Mouse (Mus musculus): ENCODE results near the gene Sema4d. TPM values are rescaled to one million over a fixed set of nuclear protein-coding genes. Genes with fewer than 3 reads are reported as not detected.

Gene Sema4d
- polyA plus RNA-seq, 1 experiment from 2014 or later: 6.7 TPM

DNA sequence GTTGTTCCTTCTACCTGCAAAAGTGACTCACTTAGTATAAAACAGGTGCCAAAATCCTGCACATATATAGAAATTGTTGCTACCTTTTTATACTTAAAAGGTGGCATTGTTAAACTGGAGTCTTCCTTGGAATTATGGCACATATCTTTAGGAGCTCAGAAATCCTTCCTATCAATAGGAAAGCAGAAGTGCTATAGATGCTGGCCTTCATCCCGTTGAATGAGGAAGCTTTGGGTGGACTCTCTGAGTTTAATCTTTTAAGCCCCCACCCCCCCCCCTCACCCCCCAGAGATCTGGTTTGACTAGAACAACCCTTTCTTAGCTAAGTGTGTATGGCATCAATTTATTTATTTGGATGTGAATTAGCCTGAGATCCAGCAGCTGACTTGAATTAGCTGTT, 143.8 kb downstream of the Sema4d start:
- ATAC-seq (ENCODE audit: low FRiP score, low TSS enrichment) (no peak), DNase-seq (ENCODE audit: low spot score) (no peak)
- no peak overlapping the region for H3K4me2 ChIP-seq (replicated peaks; ENCODE audit: low read depth)
- no peak overlapping the region for H3K9ac ChIP-seq (ENCODE audit: low read length)
- H3K4me3 ChIP-seq (ENCODE audit: low read depth, low read length): no peak overlapping the region
- TF ChIP-seq EP300 (optimal IDR thresholded peaks at IDR 0.05) (no peak), CTCF (IDR thresholded peaks at IDR 0.05; ENCODE audit: low read depth) (no peak)
- WGBS: 38% methylated on average over 1 of the region's 1 CpGs
- 0 out of 2 replicates have a peak, but pooled peaks cover 4% of the 10 kb centered on the region for H3K36me3 ChIP-seq (ENCODE audit: control insufficient read depth, insufficient read depth, low read length)
- no peak overlapping the region for H3K27ac ChIP-seq (replicated peaks)
- H3K27me3 ChIP-seq (ENCODE audit: control insufficient read depth, insufficient read depth, low read length): no peaks in the 10 kb centered on the region
- H3K4me1 ChIP-seq (replicated peaks; ENCODE audit: control insufficient read depth, insufficient read depth): no peaks in the 10 kb centered on the region
- H3K9me3 ChIP-seq (ENCODE audit: control insufficient read depth, low read length): no peaks in the 10 kb centered on the region

DNA sequence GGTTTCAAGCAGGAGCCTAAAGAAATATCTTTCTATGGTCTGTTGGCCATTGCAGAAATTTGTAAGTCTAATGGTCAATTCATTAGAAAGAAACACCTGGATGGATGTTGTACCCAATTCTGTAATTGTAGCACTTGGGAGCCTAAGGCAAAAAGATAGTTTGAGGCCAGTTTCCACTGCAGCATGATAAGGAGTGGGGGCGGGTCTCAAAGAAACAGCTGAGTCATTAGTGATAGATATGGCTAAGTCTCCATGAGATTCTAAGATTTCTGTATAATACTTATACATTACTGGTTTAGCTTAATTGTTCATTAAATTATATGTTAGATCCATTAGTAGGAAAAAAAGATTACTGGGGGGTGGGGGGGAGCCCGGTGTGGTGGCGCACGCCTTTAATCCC, 145.3 kb downstream of the Sema4d start:
- H3K4me3 ChIP-seq (ENCODE audit: low read depth, low read length): no peak overlapping the region
- TF ChIP-seq CTCF (IDR thresholded peaks at IDR 0.05; ENCODE audit: low read depth) (no peak), EP300 (optimal IDR thresholded peaks at IDR 0.05) (no peak)
- H3K9me3 ChIP-seq (ENCODE audit: control insufficient read depth, low read length): no peaks in the 10 kb centered on the region
- H3K27ac ChIP-seq (replicated peaks): no peak overlapping the region
- H3K27me3 ChIP-seq (ENCODE audit: control insufficient read depth, insufficient read depth, low read length): no peaks in the 10 kb centered on the region
- H3K4me2 ChIP-seq (replicated peaks; ENCODE audit: low read depth): no peak overlapping the region
- no peaks in the 10 kb centered on the region for H3K36me3 ChIP-seq (ENCODE audit: control insufficient read depth, insufficient read depth, low read length)
- no peak overlapping the region for H3K9ac ChIP-seq (ENCODE audit: low read length)
- WGBS: 78% methylated on average over 4 of the region's 4 CpGs
- DNase-seq (ENCODE audit: low spot score) (peak; percentile 17), ATAC-seq (ENCODE audit: low FRiP score, low TSS enrichment) (no peak)
- H3K4me1 ChIP-seq (replicated peaks; ENCODE audit: control insufficient read depth, insufficient read depth): no peaks in the 10 kb centered on the region

DNA sequence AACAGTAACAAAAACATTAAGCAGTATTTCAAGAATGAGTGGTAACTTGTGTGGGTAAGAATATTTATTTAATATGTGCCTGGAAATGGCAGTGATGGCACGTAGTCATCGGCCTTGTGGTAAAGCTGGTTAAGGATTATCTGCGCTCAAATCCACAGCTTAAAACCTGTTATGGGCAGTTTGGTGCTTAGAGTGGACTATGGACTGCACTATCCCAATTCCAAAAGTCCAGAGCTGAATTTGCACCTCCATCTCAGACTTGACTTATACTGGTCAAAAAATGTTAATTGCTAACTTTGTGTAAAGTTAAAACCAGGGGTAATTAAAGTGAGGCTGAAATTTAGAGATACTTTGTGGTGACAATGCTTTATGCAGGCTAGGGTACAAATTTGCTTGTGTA, 145.8 kb downstream of the Sema4d start:
- no peak overlapping the region for H3K9ac ChIP-seq (ENCODE audit: low read length)

DNA sequence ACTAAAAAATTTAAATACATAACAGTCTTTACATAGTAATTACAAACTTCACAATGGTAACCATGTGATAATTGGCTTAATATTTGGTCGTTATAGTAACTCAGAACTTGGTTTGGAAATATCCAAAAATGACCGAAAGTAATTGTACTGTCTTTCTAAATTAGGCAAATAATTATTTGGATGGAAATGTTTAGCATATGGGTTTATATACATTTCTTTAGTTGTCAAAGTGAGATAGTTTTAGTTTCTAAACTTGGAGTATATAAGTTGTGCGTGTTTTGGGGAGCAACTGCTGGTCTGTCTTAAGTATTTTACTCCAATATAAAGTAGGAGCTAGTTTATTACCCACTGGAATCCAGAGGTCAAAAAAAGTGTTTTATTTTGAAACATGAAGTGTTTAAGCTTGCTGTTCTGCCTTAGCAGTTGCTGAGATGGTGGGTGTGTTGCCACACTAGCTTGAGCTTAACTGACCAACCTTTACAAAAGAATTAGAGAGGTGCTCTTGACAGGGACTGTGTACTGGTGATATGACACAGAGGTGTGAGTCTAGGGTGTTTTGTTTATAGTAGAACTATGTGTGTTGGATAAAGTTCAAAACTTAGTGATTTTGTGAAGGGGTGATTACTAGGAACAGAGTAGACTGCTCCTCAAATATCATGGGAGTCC, 147.1 kb downstream of the Sema4d start:
- Histone ChIP-seq H3K9me3 (ENCODE audit: control insufficient read depth, low read length) (no peaks in the 10 kb centered on the region), H3K4me2 (replicated peaks; ENCODE audit: low read depth) (peak overlapping the region; percentile 77), H3K4me3 (ENCODE audit: low read depth, low read length) (peak overlapping the region; percentile 74), H3K27me3 (ENCODE audit: control insufficient read depth, insufficient read depth, low read length) (no peaks in the 10 kb centered on the region), H3K9ac (ENCODE audit: low read length) (no peak overlapping the region), H3K4me1 (replicated peaks; ENCODE audit: control insufficient read depth, insufficient read depth) (no peaks in the 10 kb centered on the region), H3K27ac (replicated peaks) (no peak overlapping the region), H3K36me3 (ENCODE audit: control insufficient read depth, insufficient read depth, low read length) (no peaks in the 10 kb centered on the region)
- TF ChIP-seq EP300 (optimal IDR thresholded peaks at IDR 0.05) (no peak), CTCF (IDR thresholded peaks at IDR 0.05; ENCODE audit: low read depth) (no peak)
- no peak for ATAC-seq (ENCODE audit: low FRiP score, low TSS enrichment)
- DNase-seq (ENCODE audit: low spot score): no peak
- WGBS: 15% methylated on average over 3 of the region's 3 CpGs

More for the DNA sequence above, 145.8 kb downstream of the Sema4d start:
- no peaks in the 10 kb centered on the region for H3K27me3 ChIP-seq (ENCODE audit: control insufficient read depth, insufficient read depth, low read length)
- no peaks in the 10 kb centered on the region for H3K9me3 ChIP-seq (ENCODE audit: control insufficient read depth, low read length)
- H3K36me3 ChIP-seq (ENCODE audit: control insufficient read depth, insufficient read depth, low read length): no peaks in the 10 kb centered on the region
- no peak for TF ChIP-seq CTCF (IDR thresholded peaks at IDR 0.05; ENCODE audit: low read depth)
- no peak for TF ChIP-seq EP300 (optimal IDR thresholded peaks at IDR 0.05)
- no peak overlapping the region for H3K4me3 ChIP-seq (ENCODE audit: low read depth, low read length)
- peak overlapping the region; percentile 29; the same call in 1 of the 2 replicates for H3K4me2 ChIP-seq (replicated peaks; ENCODE audit: low read depth)
- ATAC-seq (ENCODE audit: low FRiP score, low TSS enrichment) (no peak), DNase-seq (ENCODE audit: low spot score) (no peak)
- H3K27ac ChIP-seq (replicated peaks): no peak overlapping the region
- H3K4me1 ChIP-seq (replicated peaks; ENCODE audit: control insufficient read depth, insufficient read depth): no peaks in the 10 kb centered on the region
- 77% methylated on average over 3 of the region's 3 CpGs for WGBS

DNA sequence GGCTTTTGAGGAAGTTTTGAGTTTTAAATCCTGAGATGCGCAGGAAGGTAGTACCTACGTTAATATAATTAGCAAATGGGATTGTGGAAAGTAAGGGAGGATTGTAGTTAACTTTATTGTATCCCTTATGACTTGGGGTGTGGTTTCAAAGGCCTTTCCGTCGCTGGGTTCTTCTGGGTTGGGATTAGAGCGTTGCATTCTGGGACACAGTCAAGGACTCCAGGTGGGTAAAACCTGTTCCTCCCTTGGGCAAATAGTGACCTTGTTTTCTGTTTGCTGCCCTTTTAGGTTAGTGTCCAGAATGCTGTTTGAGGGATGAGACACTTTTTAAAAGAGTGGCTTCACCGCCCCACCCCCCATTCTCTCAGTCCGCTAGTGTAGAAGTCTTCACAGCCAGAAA, 147.7 kb downstream of the Sema4d start:
- TF ChIP-seq CTCF (IDR thresholded peaks at IDR 0.05; ENCODE audit: low read depth) (no peak), EP300 (optimal IDR thresholded peaks at IDR 0.05) (no peak)
- WGBS: under 1% methylated on average over 7 of the region's 7 CpGs
- peak; percentile 56 for DNase-seq (ENCODE audit: low spot score)
- no peaks in the 10 kb centered on the region for H3K9me3 ChIP-seq (ENCODE audit: control insufficient read depth, low read length)
- no peak; the same call in 1 of the 2 replicates for ATAC-seq (ENCODE audit: low FRiP score, low TSS enrichment)
- H3K4me3 ChIP-seq (ENCODE audit: low read depth, low read length): peak overlapping the region; percentile 74
- H3K36me3 ChIP-seq (ENCODE audit: control insufficient read depth, insufficient read depth, low read length): no peaks in the 10 kb centered on the region
- peak overlapping the region; percentile 76 for H3K27ac ChIP-seq (replicated peaks)
- H3K4me1 ChIP-seq (replicated peaks; ENCODE audit: control insufficient read depth, insufficient read depth): no peaks in the 10 kb centered on the region
- H3K9ac ChIP-seq (ENCODE audit: low read length): peak overlapping the region; percentile 81
- H3K4me2 ChIP-seq (replicated peaks; ENCODE audit: low read depth): peak overlapping the region; percentile 77
- H3K27me3 ChIP-seq (ENCODE audit: control insufficient read depth, insufficient read depth, low read length): no peaks in the 10 kb centered on the region
